Mouse (Mus musculus) olfactory bulb, adult 2 months (tissue): ENCODE data around the gene Cobll1.

ENCODE experiments used
- CTCF ChIP-seq: fragments of 200-500 bp; IDR thresholded peaks from 2 replicates; pipeline ENCODE4 v1.5.1; 2012; ENCODE audit warnings: low read depth, mild to moderate bottlenecking, low read length, moderate library complexity; ENCODE audit not compliant: insufficient read depth
- POLR2A ChIP-seq: fragments of 200-500 bp; IDR thresholded peaks from 2 replicates; pipeline ENCODE4 v1.6.1; 2012; ENCODE audit warnings: mild to moderate bottlenecking, low read depth, low read length, moderate library complexity; ENCODE audit not compliant: insufficient read depth

DNA sequence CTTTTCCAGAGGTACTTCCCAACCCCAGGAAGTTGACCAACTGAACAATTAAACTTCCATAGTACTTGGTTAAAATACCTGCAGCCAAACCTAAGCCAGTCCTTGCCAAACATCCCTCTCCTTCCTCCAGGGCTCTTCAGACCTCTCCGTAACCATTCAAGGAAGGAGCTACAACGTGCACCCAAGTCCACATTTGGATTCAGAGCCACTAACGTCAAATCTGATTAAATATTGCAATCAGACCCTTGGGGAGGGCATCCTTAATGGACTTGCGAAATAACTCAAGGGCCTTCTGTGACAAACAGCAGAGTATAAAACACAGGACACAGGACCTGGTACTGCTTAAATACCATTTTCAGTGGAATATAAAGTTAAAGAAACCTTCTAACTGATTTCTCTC, 126.0 kb downstream of the Cobll1 start:
- TF ChIP-seq CTCF (no peak), POLR2A (no peak)
